Mouse (Mus musculus): ENCODE data around the gene Epha4.

The Epha4 gene

GRCm38 (mm10) chr1:77391590-77391989 is 123.3 kb downstream of the Epha4 start:
- DNase-seq: no peak

- no peak for DNase-seq
Observed at GRCm38 (mm10) chr1:77389069-77389468, 125.8 kb downstream of the Epha4 start.

GRCm38 (mm10) chr1:77388556-77388955 is 126.3 kb downstream of the Epha4 start:
- no peak for DNase-seq

- DNase-seq: no peak
Observed at GRCm38 (mm10) chr1:77385613-77386012, 129.3 kb downstream of the Epha4 start.

GRCm38 (mm10) chr1:77383466-77383865 is 131.4 kb downstream of the Epha4 start:
- DNase-seq: no peak

GRCm38 (mm10) chr1:77377550-77377980 is 137.3 kb downstream of the Epha4 start:
- DNase-seq: no peak

- DNase-seq: no peak
Observed at GRCm38 (mm10) chr1:77374054-77374453, 140.8 kb downstream of the Epha4 start.

GRCm38 (mm10) chr1:77370921-77371320 is 144.0 kb downstream of the Epha4 start:
- DNase-seq: no peak

GRCm38 (mm10) chr1:77369255-77369837 is 145.5 kb downstream of the Epha4 start:
- no peak for DNase-seq

- no peak for DNase-seq
Observed at GRCm38 (mm10) chr1:77365850-77366249, 149.0 kb downstream of the Epha4 start.

- no peak for DNase-seq
Observed at GRCm38 (mm10) chr1:77364596-77364995, 150.3 kb downstream of the Epha4 start.

GRCm38 (mm10) chr1:77363848-77364247 is 151.0 kb downstream of the Epha4 start:
- DNase-seq: no peak

GRCm38 (mm10) chr1:77346459-77346858 is 168.4 kb downstream of the Epha4 start:
- no peak for DNase-seq

GRCm38 (mm10) chr1:77343792-77344191 is 171.1 kb downstream of the Epha4 start:
- no peak for DNase-seq

GRCm38 (mm10) chr1:77339701-77340100 is 175.2 kb downstream of the Epha4 start:
- no peak for DNase-seq

- no peak for DNase-seq
Observed at GRCm38 (mm10) chr1:77338346-77338745, 176.5 kb downstream of the Epha4 start.

- DNase-seq: no peak
Observed at GRCm38 (mm10) chr1:77336937-77337336, 178.0 kb downstream of the Epha4 start.

GRCm38 (mm10) chr1:77318597-77319127 is 196.2 kb downstream of the Epha4 start:
- no peak for DNase-seq
